Mouse (Mus musculus): ENCODE results near the gene B4galt4. TPM values are rescaled to one million over a fixed set of nuclear protein-coding genes. Genes with fewer than 3 reads are reported as not detected.

Gene B4galt4
- polyA plus RNA-seq (2014; fragmentation: Nextera tagmentation; extraction: Ambion mirVana): 29.5 and 31.7 TPM in 2 replicates

DNA sequence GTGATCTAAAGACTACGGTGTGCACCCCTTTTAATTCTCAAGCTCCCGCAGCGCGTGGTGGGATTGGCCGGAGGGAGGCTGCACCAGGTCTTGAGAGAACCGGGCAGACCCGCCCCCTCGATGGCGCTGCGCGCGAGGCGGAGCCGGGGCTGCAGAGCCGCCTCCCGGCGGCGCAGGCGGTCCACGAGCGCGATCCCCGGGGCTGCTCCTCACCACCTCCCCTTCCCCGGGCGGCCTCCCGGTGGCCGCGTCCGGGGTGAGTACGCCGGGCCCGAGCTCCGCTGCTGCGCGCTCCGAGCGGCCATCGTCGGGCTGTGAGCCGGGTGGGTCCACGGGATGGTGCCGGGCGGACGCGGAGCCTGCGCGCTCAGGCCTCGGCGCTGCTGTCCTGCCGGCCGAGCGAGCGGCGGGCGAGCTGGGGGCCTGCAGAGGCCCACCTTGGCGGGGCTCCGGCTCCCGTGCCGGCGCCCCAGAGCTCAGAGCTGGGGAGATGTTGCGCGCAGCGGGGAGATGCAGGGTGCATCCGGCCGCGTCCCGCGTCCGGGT is at the start of gene B4galt4:
Gene B4galt4 (plus strand): TSS at position 152 of the 546 bp plus-strand sequence.
- Histone ChIP-seq H3K36me3 (ENCODE audit: control insufficient read depth, insufficient read depth, low read length) (no peaks in the 10 kb centered on the region), H3K27me3 (replicated peaks; ENCODE audit: control insufficient read depth, insufficient read depth, low read length) (no peaks in the 10 kb centered on the region), H3K4me3 (ENCODE audit: low read depth, low read length) (peak within 1 kb of the TSS; percentile 75), H3K4me1 (ENCODE audit: control insufficient read depth, insufficient read depth, low read length) (no peaks in the 10 kb centered on the region), H3K4me2 (ENCODE audit: low read length) (peak within 1 kb of the TSS; percentile 75), H3K9ac (ENCODE audit: low read length) (peak within 1 kb of the TSS; percentile 84), H3K27ac (ENCODE audit: low read depth, low read length) (peak within 1 kb of the TSS; percentile 36; the same call in 1 of the 2 replicates), H3K9me3 (replicated peaks; ENCODE audit: control insufficient read depth, low read length) (no peaks in the 10 kb centered on the region)
- 0% methylated on average over 64 of the region's 69 CpGs for WGBS
- DNase-seq (ENCODE audit: low spot score) (peak; percentile 80), ATAC-seq (peak; percentile 97)

DNA sequence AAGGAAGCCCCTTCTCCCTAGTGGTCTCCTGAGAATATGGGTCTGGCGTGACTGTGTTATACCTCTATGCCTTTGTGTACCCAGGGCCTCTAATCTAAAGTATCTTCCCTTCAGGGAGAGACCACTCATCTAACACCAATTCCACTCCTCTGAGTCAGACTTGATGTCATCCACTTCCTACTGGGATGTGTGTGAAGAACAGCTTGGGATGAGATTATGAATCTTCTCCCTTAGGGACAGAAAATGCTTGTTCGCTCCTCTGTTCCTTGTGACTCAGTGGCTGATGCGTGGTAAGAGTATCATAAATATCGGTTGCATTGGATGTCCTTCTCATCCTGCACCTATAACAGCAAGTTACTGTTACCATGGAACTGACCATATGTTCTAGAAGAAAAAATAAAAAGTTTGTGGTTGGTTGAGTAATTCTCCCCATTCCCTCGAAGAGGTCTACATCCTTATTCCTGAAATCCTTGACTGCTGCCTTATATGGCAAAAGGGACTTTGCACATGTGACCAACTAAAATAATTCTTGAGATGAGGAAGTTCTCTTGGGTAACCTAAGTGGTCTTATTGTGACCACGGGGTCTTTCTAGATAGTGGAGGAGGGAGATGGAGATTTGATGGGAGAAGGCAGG is 47.0 kb upstream of the B4galt4 start:
- DNase-seq (ENCODE audit: low spot score) (no peak), ATAC-seq (no peak)
- Histone ChIP-seq H3K27ac (ENCODE audit: low read depth, low read length) (no peak overlapping the region), H3K9ac (ENCODE audit: low read length) (no peak overlapping the region), H3K9me3 (replicated peaks; ENCODE audit: control insufficient read depth, low read length) (no peaks in the 10 kb centered on the region), H3K27me3 (replicated peaks; ENCODE audit: control insufficient read depth, insufficient read depth, low read length) (no peaks in the 10 kb centered on the region), H3K4me1 (ENCODE audit: control insufficient read depth, insufficient read depth, low read length) (no peaks in the 10 kb centered on the region), H3K4me2 (ENCODE audit: low read length) (no peak overlapping the region), H3K4me3 (ENCODE audit: low read depth, low read length) (no peak overlapping the region), H3K36me3 (ENCODE audit: control insufficient read depth, insufficient read depth, low read length) (no peaks in the 10 kb centered on the region)
- 92% methylated on average over 6 of the region's 6 CpGs for WGBS

DNA sequence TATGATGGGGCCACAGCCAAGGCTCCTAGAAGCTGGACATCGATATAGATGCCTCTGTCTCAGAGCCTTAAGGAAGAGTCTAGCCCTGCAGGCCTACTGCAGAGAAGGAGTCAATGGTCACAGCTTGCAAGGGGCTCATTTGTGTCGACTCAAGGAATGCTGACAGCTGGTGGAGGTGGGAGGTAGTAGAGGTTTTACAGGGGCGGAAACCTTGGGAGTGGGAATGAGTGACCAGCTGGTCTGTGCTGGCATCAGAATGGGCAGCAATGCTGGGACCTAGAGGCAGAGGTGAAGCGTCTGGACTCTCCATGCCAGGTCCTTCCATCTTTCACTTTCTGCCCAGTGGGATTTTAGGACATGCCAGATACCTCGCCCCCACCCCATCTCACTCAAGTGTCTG is 46.5 kb upstream of the B4galt4 start:
- H3K4me3 ChIP-seq (ENCODE audit: low read depth, low read length): no peak overlapping the region

DNA sequence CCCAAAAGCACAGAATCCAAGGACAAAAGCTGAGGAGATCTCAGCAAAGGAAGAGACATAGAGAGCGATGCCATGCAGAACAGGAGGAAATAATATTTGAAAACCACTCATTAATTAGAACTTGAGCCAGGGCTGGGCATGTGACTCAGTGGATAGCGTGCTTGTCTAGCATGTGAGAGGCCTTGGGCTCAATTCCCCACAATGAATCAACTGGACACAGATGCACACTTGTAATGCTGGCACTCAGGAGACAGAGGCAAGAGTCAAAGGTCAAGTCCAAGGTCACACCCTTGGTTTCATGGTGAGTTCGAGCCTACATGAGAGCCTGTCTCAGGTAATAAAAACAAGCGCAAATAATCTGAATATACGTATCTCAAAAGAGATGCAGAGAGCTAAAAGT is 44.5 kb upstream of the B4galt4 start:
- no peak for ATAC-seq
- no peak overlapping the region for H3K9ac ChIP-seq (ENCODE audit: low read length)

More for the DNA sequence above, 46.5 kb upstream of the B4galt4 start:
- ATAC-seq (no peak), DNase-seq (ENCODE audit: low spot score) (no peak)
- Histone ChIP-seq H3K36me3 (ENCODE audit: control insufficient read depth, insufficient read depth, low read length) (no peaks in the 10 kb centered on the region), H3K4me2 (ENCODE audit: low read length) (no peak overlapping the region), H3K9me3 (replicated peaks; ENCODE audit: control insufficient read depth, low read length) (no peaks in the 10 kb centered on the region), H3K9ac (ENCODE audit: low read length) (no peak overlapping the region), H3K27ac (ENCODE audit: low read depth, low read length) (no peak overlapping the region), H3K4me1 (ENCODE audit: control insufficient read depth, insufficient read depth, low read length) (no peaks in the 10 kb centered on the region), H3K27me3 (replicated peaks; ENCODE audit: control insufficient read depth, insufficient read depth, low read length) (no peaks in the 10 kb centered on the region)
- WGBS: 84% methylated on average over 5 of the region's 5 CpGs

DNA sequence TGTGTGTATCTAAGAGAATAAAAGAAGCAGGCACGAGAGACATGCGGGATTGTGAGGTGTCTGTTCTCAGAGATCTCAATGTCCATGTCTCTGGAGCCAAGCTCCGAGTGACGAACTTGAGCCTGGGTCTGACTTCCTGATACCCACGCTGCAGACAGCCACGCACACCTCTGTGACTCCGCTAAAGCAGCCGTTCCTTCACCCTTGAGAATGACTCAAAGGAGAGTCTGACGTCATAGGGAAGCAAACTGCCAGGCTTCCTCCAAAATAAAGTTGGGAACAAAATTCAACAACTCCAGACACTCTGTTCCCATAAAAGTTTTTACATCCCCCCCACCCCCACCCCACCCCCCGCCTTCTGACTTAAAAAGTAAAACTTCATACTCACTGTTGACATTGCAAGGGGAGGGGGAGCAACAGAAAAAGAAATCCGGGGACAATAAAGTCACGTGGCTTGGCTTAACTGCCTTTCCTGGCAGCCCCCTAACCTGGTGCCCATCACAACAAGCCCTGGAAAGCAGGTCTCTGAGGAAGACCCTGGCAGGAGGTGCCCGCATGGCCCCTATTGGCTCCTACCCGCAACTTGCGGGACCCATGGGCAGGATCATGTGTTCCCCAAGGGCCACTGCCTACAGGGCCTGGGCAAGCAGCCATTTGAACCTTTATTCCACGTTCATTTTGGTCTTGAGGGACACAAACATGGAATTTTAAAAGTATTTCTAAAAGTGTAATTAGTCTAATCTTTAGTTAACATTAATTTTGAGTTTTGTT is 41.5 kb upstream of the B4galt4 start:
- no peak overlapping the region for H3K9ac ChIP-seq (ENCODE audit: low read length)
- no peaks in the 10 kb centered on the region for H3K27me3 ChIP-seq (replicated peaks; ENCODE audit: control insufficient read depth, insufficient read depth, low read length)
- WGBS: 85% methylated on average over 16 of the region's 16 CpGs
- ATAC-seq (no peak), DNase-seq (ENCODE audit: low spot score) (no peak)
- no peak overlapping the region for H3K4me3 ChIP-seq (ENCODE audit: low read depth, low read length)
- no peak overlapping the region for H3K27ac ChIP-seq (ENCODE audit: low read depth, low read length)
- H3K4me1 ChIP-seq (ENCODE audit: control insufficient read depth, insufficient read depth, low read length): peaks cover 5% of the 10 kb centered on the region; the same call in 1 of the 2 replicates
- no peaks in the 10 kb centered on the region for H3K36me3 ChIP-seq (ENCODE audit: control insufficient read depth, insufficient read depth, low read length)
- H3K4me2 ChIP-seq (ENCODE audit: low read length): no peak overlapping the region
- H3K9me3 ChIP-seq (replicated peaks; ENCODE audit: control insufficient read depth, low read length): no peaks in the 10 kb centered on the region

More for the DNA sequence above, 44.5 kb upstream of the B4galt4 start:
- no peak overlapping the region for H3K4me2 ChIP-seq (ENCODE audit: low read length)
- H3K36me3 ChIP-seq (ENCODE audit: control insufficient read depth, insufficient read depth, low read length): no peaks in the 10 kb centered on the region
- DNase-seq (ENCODE audit: low spot score): no peak
- H3K4me1 ChIP-seq (ENCODE audit: control insufficient read depth, insufficient read depth, low read length): peaks cover 5% of the 10 kb centered on the region; the same call in 1 of the 2 replicates
- H3K27me3 ChIP-seq (replicated peaks; ENCODE audit: control insufficient read depth, insufficient read depth, low read length): no peaks in the 10 kb centered on the region
- H3K27ac ChIP-seq (ENCODE audit: low read depth, low read length): no peak overlapping the region
- H3K4me3 ChIP-seq (ENCODE audit: low read depth, low read length): no peak overlapping the region
- 90% methylated on average over 5 of the region's 5 CpGs for WGBS
- H3K9me3 ChIP-seq (replicated peaks; ENCODE audit: control insufficient read depth, low read length): no peaks in the 10 kb centered on the region

DNA sequence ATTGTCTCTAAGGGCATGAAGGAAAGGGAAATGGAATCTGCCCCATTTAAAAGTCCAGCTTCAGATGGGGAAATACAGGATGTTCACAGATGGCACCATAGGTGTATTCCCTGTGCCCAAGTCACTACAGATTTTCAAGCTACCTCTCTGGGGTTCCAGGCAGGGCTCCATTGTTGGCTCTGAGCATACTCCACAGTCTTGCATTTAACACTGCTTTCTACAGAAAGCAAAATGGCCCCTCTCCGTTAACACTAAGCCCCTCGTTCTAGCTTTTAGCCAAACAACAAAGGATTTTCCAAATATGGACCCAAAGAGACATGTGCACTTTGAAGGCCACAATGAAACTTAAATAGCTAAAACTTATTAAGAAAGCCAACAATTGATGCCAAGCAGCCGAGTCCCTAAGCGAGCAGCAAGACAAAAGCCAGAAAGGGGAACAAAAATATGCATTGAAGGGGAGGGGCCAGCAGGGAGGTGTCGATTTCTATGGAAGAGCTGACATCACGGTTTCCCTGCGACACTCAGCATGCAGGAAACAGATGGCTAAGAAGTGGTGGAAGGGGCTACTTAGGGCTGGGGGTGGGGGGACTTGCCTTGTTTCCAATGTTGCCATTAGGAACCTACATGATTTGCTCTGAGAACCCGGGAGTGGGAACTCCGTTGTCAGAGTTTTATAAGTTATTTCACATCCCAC is 40.4 kb upstream of the B4galt4 start:
- Histone ChIP-seq H3K36me3 (ENCODE audit: control insufficient read depth, insufficient read depth, low read length) (no peaks in the 10 kb centered on the region), H3K4me3 (ENCODE audit: low read depth, low read length) (no peak overlapping the region), H3K4me2 (ENCODE audit: low read length) (peak overlapping the region; percentile 29; the same call in 1 of the 2 replicates), H3K27ac (ENCODE audit: low read depth, low read length) (no peak overlapping the region; the same call in 1 of the 2 replicates), H3K4me1 (ENCODE audit: control insufficient read depth, insufficient read depth, low read length) (peaks cover 5% of the 10 kb centered on the region; the same call in 1 of the 2 replicates), H3K27me3 (replicated peaks; ENCODE audit: control insufficient read depth, insufficient read depth, low read length) (no peaks in the 10 kb centered on the region), H3K9me3 (replicated peaks; ENCODE audit: control insufficient read depth, low read length) (no peaks in the 10 kb centered on the region), H3K9ac (ENCODE audit: low read length) (no peak overlapping the region)
- ATAC-seq (peak; percentile 71), DNase-seq (ENCODE audit: low spot score) (peak; percentile 65)
- WGBS: 10% methylated on average over 9 of the region's 9 CpGs

DNA sequence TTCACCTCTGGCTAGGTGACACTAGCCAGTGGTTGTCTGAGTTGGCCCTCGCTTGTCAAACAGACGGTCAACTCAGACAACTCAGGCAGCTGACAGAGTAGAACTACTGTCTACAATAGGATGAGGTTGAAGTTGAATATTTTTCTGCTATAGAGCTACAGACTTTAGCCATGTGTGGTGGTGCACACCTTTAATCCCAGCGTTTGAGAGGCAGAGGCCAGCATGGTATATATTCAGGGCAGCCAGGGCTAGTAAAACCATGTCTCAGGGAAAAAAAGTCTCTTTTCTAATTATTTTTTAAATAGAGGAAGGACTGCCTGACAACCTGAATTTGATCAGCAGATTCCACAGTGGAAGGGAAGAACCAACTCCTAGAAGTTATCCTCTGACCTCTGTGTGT is 39.7 kb upstream of the B4galt4 start:
- H3K27me3 ChIP-seq (replicated peaks; ENCODE audit: control insufficient read depth, insufficient read depth, low read length): no peaks in the 10 kb centered on the region
- 89% methylated on average over 3 of the region's 3 CpGs for WGBS
- H3K4me2 ChIP-seq (ENCODE audit: low read length): no peak overlapping the region
- no peak overlapping the region for H3K4me3 ChIP-seq (ENCODE audit: low read depth, low read length)
- no peak overlapping the region for H3K9ac ChIP-seq (ENCODE audit: low read length)
- H3K36me3 ChIP-seq (ENCODE audit: control insufficient read depth, insufficient read depth, low read length): no peaks in the 10 kb centered on the region
- ATAC-seq (no peak), DNase-seq (ENCODE audit: low spot score) (no peak)
- H3K27ac ChIP-seq (ENCODE audit: low read depth, low read length): no peak overlapping the region
- no peaks in the 10 kb centered on the region for H3K9me3 ChIP-seq (replicated peaks; ENCODE audit: control insufficient read depth, low read length)
- peaks cover 5% of the 10 kb centered on the region; the same call in 1 of the 2 replicates for H3K4me1 ChIP-seq (ENCODE audit: control insufficient read depth, insufficient read depth, low read length)

DNA sequence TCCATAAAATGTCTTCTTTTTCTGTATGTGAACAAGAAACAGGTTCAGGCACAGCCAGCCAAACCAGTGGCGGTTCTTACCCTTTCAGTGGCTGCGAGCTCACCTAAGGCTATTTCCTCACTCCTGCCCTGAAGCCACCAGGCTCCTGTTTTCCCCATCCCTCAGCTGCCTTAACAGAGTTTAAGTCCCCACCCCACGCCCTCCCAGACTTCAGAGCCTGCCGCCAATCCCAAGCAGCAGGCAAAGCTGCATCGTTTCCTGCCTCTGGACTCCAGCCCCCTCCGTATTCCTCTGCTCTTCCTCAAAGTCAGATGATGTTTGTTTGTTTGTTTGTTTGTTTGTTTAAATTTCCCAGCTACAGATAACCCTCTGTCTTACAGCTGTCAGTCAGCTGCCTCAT is 38.6 kb upstream of the B4galt4 start:
- 60% methylated on average over 6 of the region's 6 CpGs for whole genome bisulfite sequencing
- no peaks in the 10 kb centered on the region for H3K9me3 ChIP-seq (replicated peaks; ENCODE audit: control insufficient read depth, low read length)
- peaks cover 5% of the 10 kb centered on the region; the same call in 1 of the 2 replicates for H3K4me1 ChIP-seq (ENCODE audit: control insufficient read depth, insufficient read depth, low read length)
- no peak overlapping the region for H3K4me3 ChIP-seq (ENCODE audit: low read depth, low read length)
- no peak overlapping the region for H3K4me2 ChIP-seq (ENCODE audit: low read length)
- no peaks in the 10 kb centered on the region for H3K27me3 ChIP-seq (replicated peaks; ENCODE audit: control insufficient read depth, insufficient read depth, low read length)
- ATAC-seq (no peak), DNase-seq (ENCODE audit: low spot score) (no peak)
- H3K36me3 ChIP-seq (ENCODE audit: control insufficient read depth, insufficient read depth, low read length): no peaks in the 10 kb centered on the region
- H3K27ac ChIP-seq (ENCODE audit: low read depth, low read length): no peak overlapping the region
- H3K9ac ChIP-seq (ENCODE audit: low read length): no peak overlapping the region
